Mouse (Mus musculus) midbrain, embryonic 15.5 days (tissue): ENCODE results near the gene Chek2. TPM values are rescaled to one million over a fixed set of nuclear protein-coding genes. Genes with fewer than 3 reads are reported as not detected.

ENCODE experiments used
- ATAC-seq: fragments of 200-750 bp; cut with Nextera tagmentation; replicated peaks from 2 replicates; pipeline ENCODE4 v1.8.0; 2017; ENCODE audit warnings: moderate TSS enrichment
- H3K27ac ChIP-seq: fragments of 300-500 bp; sonication (generic); 2 replicates; pipeline ENCODE4 v1.5.1; 2015; ENCODE audit warnings: mild to moderate bottlenecking, inconsistent platforms
- H3K27me3 ChIP-seq: fragments of 300-500 bp; sonication (generic); replicated peaks from 2 replicates; pipeline ENCODE4 v1.6.1; 2015; ENCODE audit warnings: inconsistent platforms
- H3K36me3 ChIP-seq: fragments of 300-500 bp; sonication (generic); replicated peaks from 2 replicates; pipeline ENCODE4 v1.6.1; 2015; ENCODE audit warnings: inconsistent platforms
- H3K4me1 ChIP-seq: fragments of 300-500 bp; sonication (generic); 2 replicates; pipeline ENCODE4 v1.6.1; 2015; ENCODE audit warnings: inconsistent platforms
- H3K4me2 ChIP-seq: fragments of 300-500 bp; sonication (generic); 2 replicates; pipeline ENCODE4 v1.6.1; 2015; ENCODE audit warnings: inconsistent platforms, mild to moderate bottlenecking, moderate library complexity
- H3K4me3 ChIP-seq: fragments of 300-500 bp; sonication (generic); 2 replicates; pipeline ENCODE4 v1.5.1; 2015; ENCODE audit warnings: mild to moderate bottlenecking, inconsistent platforms
- H3K9ac ChIP-seq: fragments of 300-500 bp; sonication (generic); 2 replicates; pipeline ENCODE4 v1.6.1; 2015; ENCODE audit warnings: mild to moderate bottlenecking, inconsistent platforms
- H3K9me3 ChIP-seq: fragments of 300-500 bp; sonication (generic); 2 replicates; pipeline ENCODE4 v1.6.1; 2016; ENCODE audit warnings: inconsistent platforms
- WGBS: fragments of 180-500 bp; shearing (Covaris S2); methylation state at CpG from one replicate; pipeline ENCODE4 v1.1.7; 2015; ENCODE audit warnings: mixed read lengths; 5-methylcytosine and 5-hydroxymethylcytosine counted together
- polyA plus RNA-seq: library from polyadenylated mRNA; unstranded; fragments of >200 nt; fragmentation: Nextera tagmentation; extraction: Ambion mirVana; gene quantifications from 2 replicates; pipeline ENCODE4 v1.2.1, GENCODE M21; 2015

Chek2 gene
- polyA plus RNA-seq, 1 experiment from 2014 or later = 5.0 TPM

GRCm38 (mm10) chr5:110916241-110916640 lies 76.5 kb downstream of the Chek2 start:
- H3K9ac ChIP-seq = no peak overlapping the region
- H3K4me3 ChIP-seq = no peak overlapping the region
- no peaks in the 10 kb centered on the region for H3K27me3 ChIP-seq
- H3K27ac ChIP-seq = no peak overlapping the region
- WGBS = 75% methylated on average over 3 of the region's 3 CpGs
- H3K4me1 ChIP-seq = no peaks in the 10 kb centered on the region
- no peaks in the 10 kb centered on the region for H3K36me3 ChIP-seq
- no peak overlapping the region for H3K4me2 ChIP-seq
- no peak for ATAC-seq
- no peaks in the 10 kb centered on the region for H3K9me3 ChIP-seq

DNA sequence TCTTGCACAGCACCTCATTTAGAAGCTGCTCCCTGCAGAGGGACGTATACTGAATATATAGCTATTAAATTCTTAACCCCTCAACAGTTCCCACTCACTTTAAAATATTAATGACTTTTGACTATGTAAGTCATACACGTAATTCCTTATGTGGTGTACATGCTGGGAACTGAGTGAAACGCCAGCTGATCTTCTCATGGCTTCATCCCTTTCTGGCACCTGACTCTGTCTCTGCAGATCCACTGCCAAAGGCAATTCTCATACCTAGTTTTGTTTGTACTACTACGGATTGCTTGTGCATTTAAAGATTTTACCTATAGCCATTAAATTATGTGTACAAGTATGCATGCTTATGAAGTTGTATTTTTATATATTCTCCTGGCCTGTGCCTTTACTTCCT lies 79.8 kb downstream of the Chek2 start:
- WGBS = 65% methylated on average over 4 of the region's 4 CpGs
- Histone ChIP-seq H3K9ac (no peak overlapping the region), H3K4me2 (no peak overlapping the region), H3K4me3 (no peak overlapping the region), H3K9me3 (no peaks in the 10 kb centered on the region), H3K27me3 (no peaks in the 10 kb centered on the region), H3K4me1 (no peaks in the 10 kb centered on the region), H3K27ac (no peak overlapping the region), H3K36me3 (no peaks in the 10 kb centered on the region)
- ATAC-seq = no peak

DNA sequence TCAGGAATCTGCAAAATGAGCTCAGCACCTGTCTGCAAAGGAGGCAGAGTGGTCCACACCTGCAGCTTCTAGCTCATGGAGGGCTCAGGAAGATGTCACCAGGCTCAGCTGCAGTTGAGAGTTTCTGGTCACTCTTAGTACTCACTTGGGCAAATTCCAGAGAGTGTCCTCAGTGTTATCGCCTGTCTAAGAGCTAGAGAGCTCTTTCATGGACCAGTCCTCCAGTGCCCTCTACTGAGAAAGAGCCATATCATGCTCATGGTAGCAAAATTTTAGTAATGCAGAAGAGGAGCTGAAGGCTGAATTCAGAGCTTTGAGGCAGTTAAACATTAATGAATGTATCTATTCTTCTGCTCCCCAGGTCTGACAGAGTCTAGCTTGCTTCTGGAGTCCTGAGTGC lies 83.6 kb downstream of the Chek2 start:
- H3K4me3 ChIP-seq = no peak overlapping the region
- WGBS = 16% methylated on average over 1 of the region's 1 CpGs
- no peaks in the 10 kb centered on the region for H3K9me3 ChIP-seq
- H3K27ac ChIP-seq = no peak overlapping the region
- no peaks in the 10 kb centered on the region for H3K27me3 ChIP-seq
- H3K4me1 ChIP-seq = no peaks in the 10 kb centered on the region
- H3K36me3 ChIP-seq = no peaks in the 10 kb centered on the region
- ATAC-seq = no peak
- H3K9ac ChIP-seq = no peak overlapping the region
- H3K4me2 ChIP-seq = no peak overlapping the region

Other genes with a start within 250 kb of the Chek2 start
- 48.1 and 50.1 TPM in 2 replicates for gene Noc4l, start 186.6 kb upstream of the Chek2 start, polyA plus RNA-seq
- 21.0 and 22.0 TPM in 2 replicates for gene Ddx51, start 186.5 kb upstream of the Chek2 start, polyA plus RNA-seq
- gene Ep400, start 69.3 kb upstream of the Chek2 start, polyA plus RNA-seq = 60.1 and 64.6 TPM in 2 replicates
- 23.0 and 23.1 TPM in 2 replicates for gene Pus1, start 59.3 kb upstream of the Chek2 start, polyA plus RNA-seq
- gene Ulk1, start 29.9 kb upstream of the Chek2 start, polyA plus RNA-seq = 37.1 and 39.1 TPM in 2 replicates
- 6.0 and 8.6 TPM in 2 replicates for gene Hscb, start 202 bp upstream of the Chek2 start, polyA plus RNA-seq
- 23.8 and 24.9 TPM in 2 replicates for gene Ttc28, start 39.8 kb downstream of the Chek2 start, polyA plus RNA-seq